Mouse (Mus musculus) kidney, adult 8-10 months (tissue): Measurements from ENCODE around the gene Brd4.
A peak's percentile ranks its signal among the peaks of the same experiment; 100 is the strongest.

ENCODE experiments used
- DNase-seq, 2 experiments: peaks; one replicate each; pipeline ENCODE4 v3.0.0; 2022

Brd4 gene

GRCm38 (mm10) chr17:32277201-32277600 lies 7.3 kb downstream of the Brd4 start:
- DNase-seq: no peak

- DNase-seq: no peak
These were observed 9.0 kb downstream of the Brd4 start for GRCm38 (mm10) chr17:32275568-32275967.

- no peak for DNase-seq
These were observed 15.4 kb downstream of the Brd4 start for GRCm38 (mm10) chr17:32269151-32269550.

GRCm38 (mm10) chr17:32268540-32268960 lies 16.0 kb downstream of the Brd4 start:
- no peak for DNase-seq

GRCm38 (mm10) chr17:32268096-32268495 lies 16.4 kb downstream of the Brd4 start:
- DNase-seq: no peak

GRCm38 (mm10) chr17:32267617-32268016 lies 16.9 kb downstream of the Brd4 start:
- no peak for DNase-seq

GRCm38 (mm10) chr17:32263672-32264071 lies 20.9 kb downstream of the Brd4 start:
- DNase-seq: peak in 1 of 2 experiments; percentile 39

GRCm38 (mm10) chr17:32262831-32263559 lies 21.5 kb downstream of the Brd4 start:
- DNase-seq: no peak

- no peak for DNase-seq
These were observed 25.7 kb downstream of the Brd4 start for GRCm38 (mm10) chr17:32258869-32259268.

GRCm38 (mm10) chr17:32257944-32258343 lies 26.6 kb downstream of the Brd4 start:
- DNase-seq: no peak

GRCm38 (mm10) chr17:32257452-32257851 lies 27.1 kb downstream of the Brd4 start:
- no peak for DNase-seq

- no peak for DNase-seq
These were observed 27.6 kb downstream of the Brd4 start for GRCm38 (mm10) chr17:32256896-32257295.

GRCm38 (mm10) chr17:32253261-32253660 lies 31.3 kb downstream of the Brd4 start:
- no peak for DNase-seq

GRCm38 (mm10) chr17:32251827-32252470 lies 32.6 kb downstream of the Brd4 start:
- DNase-seq: no peak

- no peak for DNase-seq
These were observed 34.5 kb downstream of the Brd4 start for GRCm38 (mm10) chr17:32250066-32250465.

GRCm38 (mm10) chr17:32248192-32248591 lies 36.3 kb downstream of the Brd4 start:
- no peak for DNase-seq

GRCm38 (mm10) chr17:32247616-32248015 lies 36.9 kb downstream of the Brd4 start:
- DNase-seq: no peak

- no peak for DNase-seq
These were observed 38.4 kb downstream of the Brd4 start for GRCm38 (mm10) chr17:32246117-32246516.

- DNase-seq: no peak
These were observed 43.5 kb downstream of the Brd4 start for GRCm38 (mm10) chr17:32240881-32241531.

GRCm38 (mm10) chr17:32238589-32238988 lies 45.9 kb downstream of the Brd4 start:
- DNase-seq: no peak

GRCm38 (mm10) chr17:32235534-32236191 lies 48.9 kb downstream of the Brd4 start:
- peak; percentile 14 to 46 for DNase-seq

GRCm38 (mm10) chr17:32233174-32233573 lies 51.3 kb downstream of the Brd4 start:
- DNase-seq: no peak

GRCm38 (mm10) chr17:32229256-32229655 lies 55.3 kb downstream of the Brd4 start:
- DNase-seq: no peak
